Mouse (Mus musculus) olfactory bulb, adult 2 months (tissue): ENCODE measurements around the gene Mast4.

Experiments used
- CTCF ChIP-seq: fragments of 200-500 bp; IDR thresholded peaks from 2 replicates; pipeline ENCODE4 v1.5.1; 2012; ENCODE audit warnings: low read depth, mild to moderate bottlenecking, low read length, moderate library complexity; ENCODE audit not compliant: insufficient read depth
- POLR2A ChIP-seq: fragments of 200-500 bp; IDR thresholded peaks from 2 replicates; pipeline ENCODE4 v1.6.1; 2012; ENCODE audit warnings: mild to moderate bottlenecking, low read depth, low read length, moderate library complexity; ENCODE audit not compliant: insufficient read depth

DNA sequence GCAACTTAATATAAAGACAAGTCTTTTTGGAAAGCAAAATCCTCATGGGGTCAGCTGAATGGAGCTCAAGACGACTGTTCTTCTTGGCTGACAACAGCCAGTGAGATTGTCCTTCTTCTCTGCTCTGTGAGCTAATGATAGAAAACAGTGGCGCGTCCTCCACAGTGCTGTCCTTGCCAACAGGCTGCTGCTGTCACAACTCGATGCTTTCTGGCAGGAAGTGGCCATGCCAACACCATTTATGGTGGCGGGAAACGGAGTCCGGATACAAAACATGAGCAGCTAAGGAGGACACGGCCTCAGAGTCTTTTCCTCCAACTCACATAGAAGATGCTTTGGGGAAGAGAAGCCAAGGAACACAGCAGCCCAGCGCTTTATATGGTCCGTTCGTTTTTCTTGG is 340.2 kb downstream of the Mast4 start:
- TF ChIP-seq POLR2A (no peak), CTCF (no peak)
